14 mouse cellular contexts compared by ENCODE assay signal in the genomic region with DNA sequence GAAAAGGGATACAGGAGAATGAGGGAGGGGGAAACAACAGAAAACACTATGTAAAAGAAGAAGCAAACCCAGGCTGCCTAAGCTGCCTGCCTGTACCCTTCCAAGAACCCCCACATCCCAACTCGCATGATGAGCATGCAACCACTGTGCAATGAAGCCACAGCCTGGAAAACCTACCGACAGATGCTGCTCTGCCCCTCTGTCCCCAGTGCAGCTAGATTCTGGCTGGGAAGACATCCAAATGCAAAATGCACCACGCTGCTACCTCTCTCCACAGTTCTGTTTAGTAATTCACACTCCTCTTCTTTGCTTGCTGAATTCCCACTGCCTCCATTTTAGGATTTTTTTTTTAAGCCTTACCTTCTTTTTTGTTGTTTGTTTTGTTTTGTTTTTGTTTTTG.
DNase-seq lines count a peak whose midpoint lies in the region; ATAC-seq lines count a peak whose summit lies in the region.
"Had no signal": no experiment of that assay in that cellular context is flagged by ENCODE, and none has a peak within 500 bp of the region (broad histone marks: within the 10 kb centered on the region; RNA-seq: fewer than 3 reads in every experiment).

No protein-coding gene starts in this region.

- H3K27ac ChIP-seq in forebrain, embryonic 15.5 days (replicated peaks): 0 out of 2 replicates have a peak overlapping the region, but pooled peaks have one; percentile 11
- H3K27ac ChIP-seq in forebrain, embryonic 11.5 days (ENCODE audit: low read depth, low read length): no peak overlapping the region
- H3K27ac ChIP-seq: liver, embryonic 12.5 days; macrophage had no signal

- no peak for DNase-seq in forebrain, embryonic 11.5 days (ENCODE audit: low spot score)
- peak; percentile 31 for DNase-seq in layer of hippocampus, adult 9-11 months
- no peak for DNase-seq in layer of hippocampus, postnatal 10 days (ENCODE audit: low spot score in 2 of 2)
- peak; percentile 46 to 51 for DNase-seq in cerebellum, postnatal 36 days
- DNase-seq in right cerebral cortex, postnatal 10 days (ENCODE audit: low spot score in 2 of 2): peak; percentile 43 to 54
- no peak for DNase-seq in ovary, postnatal 14 days (ENCODE audit: low spot score)
- DNase-seq: kidney, postnatal 36 days; thymus, adult 18-20 months had no signal

- peaks cover 7% of the 10 kb centered on the region; the same call in 1 of the 2 replicates for H3K4me1 ChIP-seq in forebrain, embryonic 15.5 days
- H3K4me1 ChIP-seq in forebrain, embryonic 11.5 days (replicated peaks; ENCODE audit: control insufficient read depth, insufficient read depth, low read length): no peaks in the 10 kb centered on the region
- H3K4me1 ChIP-seq: heart, embryonic 12.5 days; liver, embryonic 12.5 days had no signal

- H3K9me3 ChIP-seq in forebrain, embryonic 15.5 days: no peaks in the 10 kb centered on the region
- H3K9me3 ChIP-seq in forebrain, embryonic 11.5 days (ENCODE audit: control insufficient read depth, low read length): no peaks in the 10 kb centered on the region
- H3K9me3 ChIP-seq: heart, embryonic 12.5 days; liver, embryonic 12.5 days had no signal

- H3K36me3 ChIP-seq in forebrain, embryonic 15.5 days: no peaks in the 10 kb centered on the region
- no peaks in the 10 kb centered on the region for H3K36me3 ChIP-seq in forebrain, embryonic 11.5 days (ENCODE audit: control insufficient read depth, insufficient read depth, low read length)
- H3K36me3 ChIP-seq: heart, embryonic 12.5 days; liver, embryonic 12.5 days had no signal

- no peak overlapping the region for H3K4me2 ChIP-seq in forebrain, embryonic 15.5 days (replicated peaks)
- H3K4me2 ChIP-seq in forebrain, embryonic 11.5 days (ENCODE audit: low read depth, low read length, severe bottlenecking): no peak overlapping the region
- H3K4me2 ChIP-seq: heart, embryonic 12.5 days; liver, embryonic 12.5 days had no signal

- no peak overlapping the region for H3K9ac ChIP-seq in forebrain, embryonic 15.5 days (replicated peaks)
- no peak overlapping the region for H3K9ac ChIP-seq in forebrain, embryonic 11.5 days (ENCODE audit: low read length)
- H3K9ac ChIP-seq: heart, embryonic 12.5 days; liver, embryonic 12.5 days had no signal

- peak; percentile 32; the same call in 1 of the 2 replicates for ATAC-seq in forebrain, embryonic 15.5 days (replicated peaks)
- no peak for ATAC-seq in forebrain, embryonic 11.5 days (replicated peaks; ENCODE audit: low FRiP score)
- ATAC-seq in CD4-positive, CD25-positive, alpha-beta regulatory T cell, adult 4 months: no peak
- ATAC-seq: inflammation-experienced regulatory T-cells, adult 6 months; liver, embryonic 12.5 days had no signal

- WGBS in forebrain, embryonic 15.5 days: 38% methylated on average over 3 of the region's 3 CpGs
- WGBS in forebrain, embryonic 11.5 days: 49% methylated on average over 3 of the region's 3 CpGs

- no peaks in the 10 kb centered on the region for H3K27me3 ChIP-seq in forebrain, embryonic 15.5 days
- H3K27me3 ChIP-seq in forebrain, embryonic 11.5 days (ENCODE audit: control insufficient read depth, insufficient read depth, low read length): no peaks in the 10 kb centered on the region
- H3K27me3 ChIP-seq: heart, embryonic 12.5 days; liver, embryonic 12.5 days had no signal

- H3K4me3 ChIP-seq in forebrain, embryonic 15.5 days: no peak overlapping the region
- no peak overlapping the region for H3K4me3 ChIP-seq in forebrain, embryonic 11.5 days (ENCODE audit: low read depth, low read length)
- H3K4me3 ChIP-seq: heart, embryonic 12.5 days; liver, embryonic 12.5 days had no signal

Comparison
In these comparisons a context has a peak if more than half of its experiments do, and no peak if none do; other contexts are left out.
1. DNase-seq: peak in layer of hippocampus, adult 9-11 months (single experiment), cerebellum, postnatal 36 days (2 of 2) and right cerebral cortex, postnatal 10 days (2 of 2); none in forebrain, embryonic 11.5 days (single experiment), layer of hippocampus, postnatal 10 days (0 of 2) and ovary, postnatal 14 days (single experiment).